Mouse (Mus musculus) C2C12 (cell line): Measurements from ENCODE around the gene Rad51b.

Source experiments
- CEBPB ChIP-seq: IDR thresholded peaks from one replicate; pipeline ENCODE4 v1.6.1; 2011; ENCODE audit warnings: low read depth, mild to moderate bottlenecking, control low read depth, moderate library complexity
- CTCF ChIP-seq: IDR thresholded peaks from one replicate; pipeline ENCODE4 v1.5.1; 2011; ENCODE audit not compliant: control insufficient read depth, insufficient read depth, insufficient read length
- MAX ChIP-seq: IDR thresholded peaks from one replicate; pipeline ENCODE4 v1.6.1; 2011; ENCODE audit warnings: mild to moderate bottlenecking, control low read depth
- MYOD1 ChIP-seq: IDR thresholded peaks from one replicate; pipeline ENCODE4 v1.6.1; 2011; ENCODE audit warnings: low read depth; ENCODE audit not compliant: control insufficient read depth, insufficient read length
- USF1 ChIP-seq: IDR thresholded peaks from one replicate; pipeline ENCODE4 v1.6.1; 2011; ENCODE audit warnings: low read depth, mild to moderate bottlenecking, control low read depth, moderate library complexity

GRCm38 (mm10) chr12:79369512-79370165 lies 72.6 kb downstream of the Rad51b start:
- TF ChIP-seq CTCF (no peak), MAX (no peak), USF1 (no peak), CEBPB (no peak), MYOD1 (no peak)
